Mouse (Mus musculus) embryonic fibroblast, embryonic 13.5 days (primary cell): ENCODE data around the gene Brwd1.

Source experiments
- CTCF ChIP-seq: IDR thresholded peaks from 2 replicates; pipeline ENCODE4 v1.5.1; 2011; ENCODE audit warnings: mild to moderate bottlenecking, control low read depth, low read length, moderate library complexity, borderline replicate concordance; ENCODE audit not compliant: insufficient read depth
- POLR2A ChIP-seq: IDR thresholded peaks from 2 replicates; pipeline ENCODE4 v1.6.1; 2011; ENCODE audit warnings: low read depth, mild to moderate bottlenecking, control low read depth, low read length, moderate library complexity

DNA sequence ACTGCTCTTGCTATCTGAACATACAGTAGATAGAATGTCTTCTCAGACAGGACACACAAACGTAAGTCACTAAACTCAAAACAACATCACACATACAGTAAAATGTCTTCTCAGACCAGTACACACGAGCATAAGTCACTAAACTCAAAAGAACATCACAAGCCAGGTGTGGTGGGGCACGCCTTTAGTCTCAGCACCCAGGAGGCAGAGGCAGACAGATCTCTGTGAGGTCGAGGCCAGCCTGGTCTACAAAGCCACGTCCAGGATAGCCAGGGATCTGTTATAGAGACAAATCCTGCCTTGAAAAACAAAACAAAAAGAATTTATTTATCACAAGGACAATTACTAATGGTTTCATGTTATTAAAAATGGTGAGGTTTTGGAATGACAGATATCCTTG is 56.1 kb downstream of the Brwd1 start:
- TF ChIP-seq CTCF: no peak
- TF ChIP-seq POLR2A: no peak
